Mouse (Mus musculus) MEL (cell line): ENCODE measurements around the gene Eva1c.

Source experiments
- E2F4 ChIP-seq: IDR thresholded peaks from 2 replicates; pipeline ENCODE4 v1.6.1; 2011; ENCODE audit warnings: low read depth, low read length, improper control_type of control experiment, borderline replicate concordance
- POLR2A ChIP-seq, 2 experiments: IDR thresholded peaks; 2 replicates each; pipeline ENCODE4 v1.6.1; 2011 to 2012; ENCODE audit warnings: low read length in 2 of 2, mild to moderate bottlenecking in 2 of 2, control low read depth in 1 of 2, improper control_type of control experiment in 1 of 2, low read depth in 1 of 2, moderate library complexity in 1 of 2; ENCODE audit not compliant: control insufficient read depth in 1 of 2, insufficient read depth in 1 of 2, poor library complexity in 1 of 2
- POLR2AphosphoS2 ChIP-seq: IDR thresholded peaks from 2 replicates; pipeline ENCODE4 v1.6.1; 2011; ENCODE audit warnings: low read length, improper control_type of control experiment

- no peak for TF ChIP-seq POLR2A (IDR thresholded peaks at IDR 0.05; ENCODE audit: control insufficient read depth in 1 of 2, insufficient read depth in 1 of 2, low read depth in 1 of 2, low read length in 2 of 2, poor library complexity in 1 of 2)
- no peak for TF ChIP-seq POLR2AphosphoS2
- no peak for TF ChIP-seq E2F4
Observed at GRCm38 (mm10) chr16:90872936-90873335, 46.4 kb downstream of the Eva1c start.
